In genomic region chr1:36300486-36300885, GRCm38 (mm10) we compare ENCODE assay signal across 19 mouse cellular contexts. TPM values are rescaled to one million over a fixed set of nuclear protein-coding genes. Genes with fewer than 3 reads are reported as not detected.
DNase-seq lines count a peak whose midpoint lies in the region; TF ChIP-seq lines count a peak whose summit lies in the region.
"Had no signal": no experiment of that assay in that cellular context is flagged by ENCODE, and none has a peak within 500 bp of the region (broad histone marks: within the 10 kb centered on the region; RNA-seq: fewer than 3 reads in every experiment).

No protein-coding gene starts in this region.

- no peak for TF ChIP-seq CTCF in heart, adult 2 months (IDR thresholded peaks at IDR 0.05)
- no peak for TF ChIP-seq CTCF in CH12.LX (conservative IDR thresholded peaks at IDR 0.05 in 1 of 2, IDR thresholded peaks at IDR 0.05 in 1 of 2; ENCODE audit: low read depth in 2 of 2, low read length in 2 of 2)

- H3K9me3 ChIP-seq in CH12.LX (replicated peaks; ENCODE audit: low read length) = no peaks in the 10 kb centered on the region
- H3K9me3 ChIP-seq: embryonic facial prominence, embryonic 13.5 days; embryonic facial prominence, embryonic 15.5 days; forebrain, embryonic 10.5 days; forebrain, embryonic 12.5 days; G1E had no signal

- intact Hi-C loops in heart, adult 2 months (cut with DNase I) = no loop called here

- no peak overlapping the region for H3K4me3 ChIP-seq in heart, adult 2 months
- H3K4me3 ChIP-seq in CH12.LX (replicated peaks in 1 of 3; ENCODE audit: low read depth in 2 of 3, low read length in 2 of 3, poor library complexity in 1 of 3) = no peak overlapping the region
- H3K4me3 ChIP-seq: embryonic facial prominence, embryonic 13.5 days; embryonic facial prominence, embryonic 15.5 days; erythroblast, embryonic 14.5 days; forebrain, embryonic 10.5 days; forebrain, embryonic 12.5 days had no signal

- H3K27ac ChIP-seq in heart, adult 2 months = no peak overlapping the region
- no peak overlapping the region for H3K27ac ChIP-seq in CH12.LX (ENCODE audit: insufficient read depth, low read depth)
- H3K27ac ChIP-seq: embryonic facial prominence, embryonic 13.5 days; embryonic facial prominence, embryonic 15.5 days; forebrain, embryonic 10.5 days; forebrain, embryonic 12.5 days had no signal

- no peak for TF ChIP-seq RAD21 in CH12.LX (IDR thresholded peaks at IDR 0.05; ENCODE audit: low read depth, low read length)

- peak; percentile 15 for DNase-seq in cerebellum, adult 9-10 months
- DNase-seq in cerebellum, adult 11-12 months = no peak
- peak; percentile 77 for DNase-seq in heart, adult 11 months
- no peak for DNase-seq in heart, adult 2 months
- DNase-seq in CH12.LX (ENCODE audit: extremely low read depth) = no peak
- DNase-seq in embryo, embryonic 10 days (ENCODE audit: low spot score) = no peak
- DNase-seq: adrenal gland, adult 2 months; adrenal gland, postnatal 10 days; adrenal gland, postnatal 36 days; cerebellum, adult 18-20 months; cerebellum, adult 8-10 months; cerebellum, postnatal 25 days; embryo, embryonic 11 days had no signal

- TF ChIP-seq EP300 in heart, adult 2 months (IDR thresholded peaks at IDR 0.05; ENCODE audit: insufficient read depth, low read depth, low read length) = no peak
- TF ChIP-seq EP300 in CH12.LX (IDR thresholded peaks at IDR 0.05; ENCODE audit: low read length) = no peak

- no peaks in the 10 kb centered on the region for H3K27me3 ChIP-seq in heart, adult 2 months (ENCODE audit: control insufficient read depth, insufficient read depth, low read length)
- H3K27me3 ChIP-seq in CH12.LX (replicated peaks) = peaks cover 50% of the 10 kb centered on the region

- no peak overlapping the region for H3K4me2 ChIP-seq in CH12.LX (ENCODE audit: insufficient read depth, low read depth, poor library complexity, severe bottlenecking)
- H3K4me2 ChIP-seq: embryonic facial prominence, embryonic 13.5 days; embryonic facial prominence, embryonic 15.5 days; forebrain, embryonic 12.5 days had no signal

- no peak for TF ChIP-seq POLR2A in heart, adult 2 months (IDR thresholded peaks at IDR 0.05; ENCODE audit: insufficient read depth, low read depth, low read length)
- no peak for TF ChIP-seq POLR2A in CH12.LX (IDR thresholded peaks at IDR 0.05; ENCODE audit: low read depth, low read length)

- in situ Hi-C loops in CH12.LX (cut with MboI; ENCODE audit: low pct_ligation_motif_present, low pct_unique_long_range_greater_than_20kb, low sequenced_read_pairs) = no loop called here

- H3K36me3 ChIP-seq in heart, adult 2 months (ENCODE audit: control insufficient read depth, insufficient read depth, low read length) = no peaks in the 10 kb centered on the region
- H3K36me3 ChIP-seq in CH12.LX (replicated peaks in 1 of 2; ENCODE audit: control insufficient read depth in 1 of 2, insufficient read depth in 1 of 2, low read length in 1 of 2) = no peaks in the 10 kb centered on the region
- H3K36me3 ChIP-seq: embryonic facial prominence, embryonic 13.5 days; embryonic facial prominence, embryonic 15.5 days; forebrain, embryonic 10.5 days; forebrain, embryonic 12.5 days; G1E had no signal

- no peaks in the 10 kb centered on the region for H3K4me1 ChIP-seq in heart, adult 2 months (ENCODE audit: control insufficient read depth, insufficient read depth, low read length)
- peaks cover 47 to 93% of the 10 kb centered on the region in 2 experiments for H3K4me1 ChIP-seq in CH12.LX (ENCODE audit: control insufficient read depth in 1 of 2, insufficient read depth in 2 of 2)

- H3K79me2 ChIP-seq in heart, adult 2 months (replicated peaks; ENCODE audit: control insufficient read depth, insufficient read depth, low read length) = no peaks in the 10 kb centered on the region
- H3K79me2 ChIP-seq in CH12.LX (replicated peaks; ENCODE audit: control insufficient read depth, extremely low read depth, insufficient read depth, poor library complexity, severe bottlenecking) = no peaks in the 10 kb centered on the region

- H3K9ac ChIP-seq in heart, adult 2 months (ENCODE audit: low read depth, low read length) = no peak overlapping the region
- no peak overlapping the region for H3K9ac ChIP-seq in CH12.LX (ENCODE audit: insufficient read depth, low read depth)
- H3K9ac ChIP-seq: embryonic facial prominence, embryonic 13.5 days; embryonic facial prominence, embryonic 15.5 days; forebrain, embryonic 12.5 days had no signal

- dilution Hi-C loops in CH12.LX (cut with MboI; ENCODE audit: extremely low pct_ligation_motif_present, extremely low pct_unique_long_range_greater_than_20kb, low sequenced_read_pairs) = no loop called here

- 96% methylated on average over 6 of the region's 6 CpGs for WGBS in heart, adult 2 months

TF ChIP-seq in CH12.LX, 34 proteins besides CTCF, POLR2A, EP300 and RAD21:
- TF ChIP-seq MEF2A (IDR thresholded peaks at IDR 0.05; ENCODE audit: borderline replicate concordance, low read depth, low read length) (no peak), CHD2 (IDR thresholded peaks at IDR 0.05; ENCODE audit: low read length) (0 out of 2 replicates have a peak, but pooled peaks have one; percentile 23)

RNA-seq across cellular contexts. Expression of gene Arid5a, which starts 7.0 kb away (rescaled TPM):
- 10 to 100 TPM; 10.2 to 12.4 TPM for total RNA-seq in heart, adult 2 months (2021)
- 4.7 and 4.9 TPM in 2 replicates for polyA plus RNA-seq in heart, adult 2 months (2012; rRNA removed)
- total RNA-seq in CH12.LX (2012; rRNA removed) = 15.2 and 19.6 TPM in 2 replicates
- total RNA-seq in CH12.LX (2014; rRNA removed) = 16.0 and 17.0 TPM in 2 replicates
- polyA plus RNA-seq in CH12.LX (2012; ENCODE audit: insufficient read length, low read depth) = 13.2 and 16.1 TPM in 2 replicates

RNA-seq across cellular contexts. Expression of gene Neurl3, which starts 26.0 kb away (rescaled TPM):
- total RNA-seq in heart, adult 2 months (2021) = 1 to 10 TPM; 2.2 to 3.0 TPM
- polyA plus RNA-seq in heart, adult 2 months (2012; rRNA removed) = 5.8 and 6.1 TPM in 2 replicates
- total RNA-seq in CH12.LX (2012; rRNA removed) = 0.08 TPM in 1 of 2 replicates, not detected in the other
- 0.08 TPM in 1 of 2 replicates, not detected in the other for total RNA-seq in CH12.LX (2014; rRNA removed)
- 0.09 and 0.10 TPM in 2 replicates for polyA plus RNA-seq in CH12.LX (2012; ENCODE audit: insufficient read length, low read depth)

RNA-seq across cellular contexts. Expression of gene Uggt1, which starts 56.0 kb away (rescaled TPM):
- 10 to 100 TPM; 28.4 to 29.8 TPM for total RNA-seq in heart, adult 2 months (2021)
- 7.3 and 17.5 TPM in 2 replicates for polyA plus RNA-seq in heart, adult 2 months (2012; rRNA removed)
- total RNA-seq in CH12.LX (2012; rRNA removed) (41.2 and 47.9 TPM in 2 replicates), CH12.LX (2014; rRNA removed) (35.3 and 39.8 TPM in 2 replicates)
- polyA plus RNA-seq in CH12.LX (2012; ENCODE audit: insufficient read length, low read depth) = 38.6 and 39.5 TPM in 2 replicates

Comparison
In these comparisons a context has a peak if more than half of its experiments do, and no peak if none do; other contexts are left out.
1. DNase-seq: peak in cerebellum, adult 9-10 months (single experiment) and heart, adult 11 months (single experiment); none in cerebellum, adult 11-12 months (single experiment), heart, adult 2 months (0 of 2), CH12.LX (single experiment) and embryo, embryonic 10 days (single experiment).